Mouse (Mus musculus): Measurements from ENCODE around the gene Slc35f5.

- TF ChIP-seq CTCF (conservative IDR thresholded peaks at IDR 0.05; ENCODE audit: low read length) (no peak), NANOG (IDR thresholded peaks at IDR 0.05; ENCODE audit: borderline replicate concordance, low read length) (no peak)
Observed at GRCm38 (mm10) chr1:125514706-125515105, 45.7 kb upstream of the Slc35f5 start.

Measured in E14TG2a.4 (cell line).